Mouse (Mus musculus): ENCODE results near the gene Tenm4. TPM values are rescaled to one million over a fixed set of nuclear protein-coding genes. Genes with fewer than 3 reads are reported as not detected.
A peak's percentile ranks its signal among the peaks of the same experiment; 100 is the strongest.

Gene Tenm4
- polyA plus RNA-seq, 1 experiment = 0.79 TPM

GRCm38 (mm10) chr7:96765321-96765960 is 594.4 kb downstream of the Tenm4 start:
- TF ChIP-seq CTCF (IDR thresholded peaks at IDR 0.05; ENCODE audit: extremely low read depth, insufficient read length, insufficient replicate concordance, low read depth, low read length) (no peak), POLR2A (IDR thresholded peaks at IDR 0.05; ENCODE audit: low read depth, low read length) (no peak)
- no peaks in the 10 kb centered on the region for H3K4me1 ChIP-seq (ENCODE audit: control insufficient read depth, insufficient read depth, insufficient read length, low read length)
- WGBS = 45% methylated on average over 15 of the region's 15 CpGs
- no peak overlapping the region for H3K4me3 ChIP-seq (ENCODE audit: low read depth, low read length)
- H3K36me3 ChIP-seq (ENCODE audit: control insufficient read depth, insufficient read depth, low read length) = no peaks in the 10 kb centered on the region
- no peak overlapping the region for H3K27ac ChIP-seq (ENCODE audit: insufficient read depth, low read depth, low read length)
- no peaks in the 10 kb centered on the region for H3K27me3 ChIP-seq (ENCODE audit: control insufficient read depth, insufficient read depth, low read length)

DNA sequence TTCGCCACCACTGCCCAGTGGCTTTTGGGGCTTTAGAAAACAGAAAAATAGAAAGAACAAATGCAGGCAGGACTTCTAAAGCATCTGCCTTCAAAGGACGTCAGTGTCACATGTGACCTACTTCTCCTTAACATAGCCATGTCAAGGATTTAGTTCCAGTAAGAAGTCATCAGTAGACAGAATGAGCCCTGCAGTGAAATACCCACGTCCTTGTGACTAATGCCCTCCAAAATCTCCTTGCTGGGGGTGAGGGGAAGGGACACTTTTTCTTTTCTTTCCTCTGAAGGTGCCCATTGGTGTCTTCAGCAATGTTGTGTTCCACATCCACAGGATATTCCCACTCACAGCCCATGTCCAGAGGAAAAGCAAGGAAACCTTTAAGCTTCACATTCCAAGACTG is 596.0 kb downstream of the Tenm4 start:
- Histone ChIP-seq H3K27ac (ENCODE audit: insufficient read depth, low read depth, low read length) (no peak overlapping the region), H3K4me3 (ENCODE audit: low read depth, low read length) (no peak overlapping the region), H3K27me3 (ENCODE audit: control insufficient read depth, insufficient read depth, low read length) (no peaks in the 10 kb centered on the region), H3K36me3 (ENCODE audit: control insufficient read depth, insufficient read depth, low read length) (no peaks in the 10 kb centered on the region), H3K4me1 (ENCODE audit: control insufficient read depth, insufficient read depth, insufficient read length, low read length) (no peaks in the 10 kb centered on the region)
- TF ChIP-seq CTCF (IDR thresholded peaks at IDR 0.05; ENCODE audit: extremely low read depth, insufficient read length, insufficient replicate concordance, low read depth, low read length) = no peak
- no peak for TF ChIP-seq POLR2A (IDR thresholded peaks at IDR 0.05; ENCODE audit: low read depth, low read length)
- 66% methylated on average over 3 of the region's 3 CpGs for whole genome bisulfite sequencing

DNA sequence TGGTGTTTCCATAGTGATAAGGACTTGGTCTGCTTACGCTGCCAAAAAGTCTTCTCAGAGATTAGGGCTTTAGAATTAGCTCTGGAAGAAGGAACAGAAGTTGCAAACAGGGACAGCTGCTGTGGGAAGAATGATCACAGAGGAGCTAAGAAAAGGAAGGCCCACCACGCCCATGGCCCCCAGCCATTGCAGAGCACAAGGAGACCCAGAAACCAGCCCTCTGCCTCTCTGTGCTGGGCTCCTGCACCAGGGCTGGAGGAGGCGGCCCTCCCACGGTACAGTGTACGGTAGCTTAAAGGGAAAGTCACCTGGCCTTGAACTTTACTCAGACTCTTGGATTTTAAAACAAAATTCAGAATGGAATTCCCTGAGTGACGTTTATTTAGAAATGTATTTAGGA is 597.7 kb downstream of the Tenm4 start:
- no peaks in the 10 kb centered on the region for H3K36me3 ChIP-seq (ENCODE audit: control insufficient read depth, insufficient read depth, low read length)
- TF ChIP-seq CTCF (IDR thresholded peaks at IDR 0.05; ENCODE audit: extremely low read depth, insufficient read length, insufficient replicate concordance, low read depth, low read length) (no peak), POLR2A (IDR thresholded peaks at IDR 0.05; ENCODE audit: low read depth, low read length) (no peak)
- no peak overlapping the region for H3K4me3 ChIP-seq (ENCODE audit: low read depth, low read length)
- H3K27ac ChIP-seq (ENCODE audit: insufficient read depth, low read depth, low read length) = no peak overlapping the region; the same call in 1 of the 2 replicates
- 80% methylated on average over 6 of the region's 6 CpGs for WGBS
- no peaks in the 10 kb centered on the region for H3K4me1 ChIP-seq (ENCODE audit: control insufficient read depth, insufficient read depth, insufficient read length, low read length)
- no peaks in the 10 kb centered on the region for H3K27me3 ChIP-seq (ENCODE audit: control insufficient read depth, insufficient read depth, low read length)

GRCm38 (mm10) chr7:96769784-96770183 is 598.7 kb downstream of the Tenm4 start:
- no peaks in the 10 kb centered on the region for H3K27me3 ChIP-seq (ENCODE audit: control insufficient read depth, insufficient read depth, low read length)
- H3K4me3 ChIP-seq (ENCODE audit: low read depth, low read length) = no peak overlapping the region
- no peaks in the 10 kb centered on the region for H3K36me3 ChIP-seq (ENCODE audit: control insufficient read depth, insufficient read depth, low read length)
- no peak for TF ChIP-seq POLR2A (IDR thresholded peaks at IDR 0.05; ENCODE audit: low read depth, low read length)
- TF ChIP-seq CTCF (IDR thresholded peaks at IDR 0.05; ENCODE audit: extremely low read depth, insufficient read length, insufficient replicate concordance, low read depth, low read length) = peak; percentile 48; the same call in 1 of the 2 replicates
- 62% methylated on average over 4 of the region's 4 CpGs for WGBS
- no peak overlapping the region for H3K27ac ChIP-seq (ENCODE audit: insufficient read depth, low read depth, low read length)
- no peaks in the 10 kb centered on the region for H3K4me1 ChIP-seq (ENCODE audit: control insufficient read depth, insufficient read depth, insufficient read length, low read length)

DNA sequence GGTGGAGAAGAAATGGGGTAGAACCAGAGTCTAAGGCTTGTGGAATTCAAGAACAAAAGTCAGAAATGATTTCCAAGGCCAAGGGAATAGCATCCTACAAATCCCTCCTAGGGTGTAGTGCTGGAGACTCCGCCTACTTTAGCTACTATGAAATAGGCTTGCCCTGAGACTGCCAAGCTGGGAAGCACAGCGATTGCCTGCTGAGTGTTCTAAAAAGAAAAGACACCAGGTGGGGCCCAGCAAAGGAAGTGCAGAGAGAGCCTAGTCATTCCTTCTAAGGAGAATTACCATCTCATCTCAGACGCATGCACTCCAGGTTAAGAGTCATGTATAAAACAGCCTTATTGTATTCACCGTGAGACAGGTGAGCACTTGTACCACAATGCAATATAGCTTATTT is 601.9 kb downstream of the Tenm4 start:
- no peak overlapping the region for H3K4me3 ChIP-seq (ENCODE audit: low read depth, low read length)
- 80% methylated on average over 4 of the region's 4 CpGs for WGBS
- TF ChIP-seq CTCF (IDR thresholded peaks at IDR 0.05; ENCODE audit: extremely low read depth, insufficient read length, insufficient replicate concordance, low read depth, low read length) (no peak), POLR2A (IDR thresholded peaks at IDR 0.05; ENCODE audit: low read depth, low read length) (no peak)
- peaks cover 4% of the 10 kb centered on the region; the same call in 1 of the 2 replicates for H3K4me1 ChIP-seq (ENCODE audit: control insufficient read depth, insufficient read depth, insufficient read length, low read length)
- H3K27me3 ChIP-seq (ENCODE audit: control insufficient read depth, insufficient read depth, low read length) = no peaks in the 10 kb centered on the region
- H3K36me3 ChIP-seq (ENCODE audit: control insufficient read depth, insufficient read depth, low read length) = no peaks in the 10 kb centered on the region
- no peak overlapping the region for H3K27ac ChIP-seq (ENCODE audit: insufficient read depth, low read depth, low read length)

GRCm38 (mm10) chr7:96773585-96774225 is 602.7 kb downstream of the Tenm4 start:
- Histone ChIP-seq H3K4me1 (ENCODE audit: control insufficient read depth, insufficient read depth, insufficient read length, low read length) (peaks cover 4% of the 10 kb centered on the region; the same call in 1 of the 2 replicates), H3K4me3 (ENCODE audit: low read depth, low read length) (no peak overlapping the region), H3K27me3 (ENCODE audit: control insufficient read depth, insufficient read depth, low read length) (no peaks in the 10 kb centered on the region), H3K27ac (ENCODE audit: insufficient read depth, low read depth, low read length) (no peak overlapping the region), H3K36me3 (ENCODE audit: control insufficient read depth, insufficient read depth, low read length) (no peaks in the 10 kb centered on the region)
- 84% methylated on average over 17 of the region's 17 CpGs for WGBS
- TF ChIP-seq CTCF (IDR thresholded peaks at IDR 0.05; ENCODE audit: extremely low read depth, insufficient read length, insufficient replicate concordance, low read depth, low read length) (no peak), POLR2A (IDR thresholded peaks at IDR 0.05; ENCODE audit: low read depth, low read length) (no peak)

GRCm38 (mm10) chr7:96775080-96775486 is 604.0 kb downstream of the Tenm4 start:
- 44% methylated on average over 6 of the region's 6 CpGs for WGBS
- H3K27ac ChIP-seq (ENCODE audit: insufficient read depth, low read depth, low read length) = no peak overlapping the region

More at GRCm38 (mm10) chr7:96775080-96775486, 604.0 kb downstream of the Tenm4 start:
- H3K4me3 ChIP-seq (ENCODE audit: low read depth, low read length) = no peak overlapping the region
- H3K36me3 ChIP-seq (ENCODE audit: control insufficient read depth, insufficient read depth, low read length) = no peaks in the 10 kb centered on the region
- H3K27me3 ChIP-seq (ENCODE audit: control insufficient read depth, insufficient read depth, low read length) = no peaks in the 10 kb centered on the region
- no peak for TF ChIP-seq POLR2A (IDR thresholded peaks at IDR 0.05; ENCODE audit: low read depth, low read length)
- no peak for TF ChIP-seq CTCF (IDR thresholded peaks at IDR 0.05; ENCODE audit: extremely low read depth, insufficient read length, insufficient replicate concordance, low read depth, low read length)
- peaks cover 4% of the 10 kb centered on the region; the same call in 1 of the 2 replicates for H3K4me1 ChIP-seq (ENCODE audit: control insufficient read depth, insufficient read depth, insufficient read length, low read length)
